Mouse (Mus musculus): ENCODE data around the gene Cfd.

DNA sequence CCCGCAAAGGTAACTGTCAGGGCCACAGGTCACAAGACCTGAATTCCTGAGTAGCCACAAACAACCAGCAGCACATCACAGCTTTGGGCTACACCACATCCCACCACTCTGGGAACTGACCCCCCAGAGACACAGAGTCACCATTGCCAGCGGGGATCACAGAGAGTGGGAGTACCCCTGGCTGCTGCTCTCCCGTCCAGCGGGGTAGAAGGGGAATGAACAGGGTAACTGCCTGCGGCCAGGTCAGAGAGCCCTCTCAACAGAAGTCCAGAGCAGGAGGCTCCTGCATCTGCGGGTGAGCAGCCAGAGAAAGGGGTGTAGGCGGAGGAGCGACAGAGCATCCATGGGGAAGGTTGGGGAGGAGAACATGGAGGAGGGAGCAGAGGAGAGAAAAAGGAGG is 25.4 kb downstream of the Cfd start:
- TF ChIP-seq CTCF (IDR thresholded peaks at IDR 0.05; ENCODE audit: low read depth): no peak
- TF ChIP-seq EP300 (IDR thresholded peaks at IDR 0.05; ENCODE audit: low read depth): no peak

All from heart, postnatal 0 days (tissue).